Mouse (Mus musculus) forebrain, embryonic 13.5 days (tissue): Measurements from ENCODE around the gene Rgs8. TPM values are rescaled to one million over a fixed set of nuclear protein-coding genes. Genes with fewer than 3 reads are reported as not detected.
A peak's percentile ranks its signal among the peaks of the same experiment; 100 is the strongest.

Experiments used
- ATAC-seq: fragments of 200-750 bp; cut with Nextera tagmentation; 2 replicates; pipeline ENCODE4 v1.8.0; 2017
- H3K27ac ChIP-seq: fragments of 300-500 bp; sonication (generic); 2 replicates; pipeline ENCODE4 v1.5.1; 2015; ENCODE audit warnings: inconsistent platforms, mild to moderate bottlenecking, moderate library complexity
- H3K27me3 ChIP-seq: fragments of 300-500 bp; sonication (generic); 2 replicates; pipeline ENCODE4 v1.6.1; 2015; ENCODE audit warnings: mild to moderate bottlenecking, inconsistent platforms
- H3K36me3 ChIP-seq: fragments of 300-500 bp; sonication (generic); 2 replicates; pipeline ENCODE4 v1.6.1; 2015; ENCODE audit warnings: mild to moderate bottlenecking, inconsistent platforms; ENCODE audit not compliant: poor library complexity, severe bottlenecking
- H3K4me1 ChIP-seq: fragments of 300-500 bp; sonication (generic); 2 replicates; pipeline ENCODE4 v1.6.1; 2015; ENCODE audit warnings: inconsistent platforms
- H3K4me2 ChIP-seq: fragments of 300-500 bp; sonication (generic); 2 replicates; pipeline ENCODE4 v1.6.1; 2015; ENCODE audit warnings: inconsistent platforms, mild to moderate bottlenecking, moderate library complexity
- H3K4me3 ChIP-seq: fragments of 300-500 bp; sonication (generic); 2 replicates; pipeline ENCODE4 v1.5.1; 2015; ENCODE audit warnings: mild to moderate bottlenecking, inconsistent platforms
- H3K9ac ChIP-seq: fragments of 300-500 bp; sonication (generic); 2 replicates; pipeline ENCODE4 v1.6.1; 2015; ENCODE audit warnings: mild to moderate bottlenecking, inconsistent platforms
- H3K9me3 ChIP-seq: fragments of 300-500 bp; sonication (generic); replicated peaks from 2 replicates; pipeline ENCODE4 v1.6.1; 2016; ENCODE audit warnings: inconsistent platforms
- WGBS: fragments of 180-500 bp; shearing (Covaris S2); methylation state at CpG from one replicate; pipeline ENCODE4 v1.1.7; 2015; 5-methylcytosine and 5-hydroxymethylcytosine counted together
- polyA plus RNA-seq: library from polyadenylated mRNA; unstranded; fragments of >200 nt; fragmentation: Nextera tagmentation; extraction: Ambion mirVana; gene quantifications from 2 replicates; pipeline ENCODE4 v1.2.1, GENCODE M21; 2015

Gene Rgs8
- polyA plus RNA-seq, 1 experiment from 2014 or later, result 14.6 TPM

DNA sequence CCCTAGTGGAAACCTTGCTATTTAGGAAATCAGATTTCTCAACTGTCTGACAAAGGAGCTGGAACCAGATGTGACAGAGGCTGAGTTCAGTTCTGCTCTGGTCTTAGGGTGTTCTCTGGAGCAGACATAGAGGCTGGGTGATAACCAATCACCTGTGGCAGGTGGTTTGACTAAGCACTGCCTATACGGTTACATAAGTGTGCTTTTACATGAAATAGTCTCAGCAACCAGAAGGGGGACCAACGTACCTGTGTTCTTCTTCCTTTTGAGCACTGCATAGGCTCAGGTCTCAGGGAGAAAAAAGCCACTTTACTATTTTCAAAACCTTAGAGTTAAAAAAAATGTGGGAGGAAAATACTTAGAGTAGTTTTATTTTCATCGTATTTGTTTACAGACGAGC lies 22.8 kb downstream of the Rgs8 start:
- no peak for ATAC-seq

DNA sequence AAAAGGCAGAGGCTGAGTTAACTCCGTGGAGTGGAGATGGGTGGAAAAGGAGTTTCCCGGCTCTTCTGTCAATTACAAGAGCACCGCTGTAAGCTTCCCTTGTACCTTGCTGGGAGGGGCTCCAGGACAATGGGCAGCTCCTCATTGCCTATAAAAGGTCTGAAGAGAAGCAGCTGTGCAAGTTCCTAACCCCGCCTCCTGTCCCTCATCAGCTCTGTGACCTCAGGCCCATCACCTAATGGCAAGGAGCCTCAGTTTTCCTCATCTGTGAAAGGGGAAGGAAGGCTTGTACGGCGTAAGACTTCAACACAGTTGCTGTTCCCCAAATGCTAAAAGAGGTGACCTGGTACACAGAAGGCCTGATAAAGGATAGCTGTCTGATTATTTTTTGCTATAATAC lies 24.8 kb downstream of the Rgs8 start:
- ATAC-seq, result no peak
- Histone ChIP-seq H3K4me3 (no peak overlapping the region), H3K36me3 (no peaks in the 10 kb centered on the region), H3K4me1 (peaks cover 25% of the 10 kb centered on the region), H3K27me3 (no peaks in the 10 kb centered on the region), H3K27ac (no peak overlapping the region), H3K4me2 (no peak overlapping the region), H3K9me3 (no peaks in the 10 kb centered on the region), H3K9ac (no peak overlapping the region)
- 56% methylated on average over 6 of the region's 6 CpGs for WGBS

More for the DNA sequence above, 22.8 kb downstream of the Rgs8 start:
- H3K4me2 ChIP-seq, result no peak overlapping the region
- H3K9me3 ChIP-seq, result no peaks in the 10 kb centered on the region
- no peaks in the 10 kb centered on the region for H3K27me3 ChIP-seq
- H3K36me3 ChIP-seq, result no peaks in the 10 kb centered on the region
- H3K27ac ChIP-seq, result no peak overlapping the region
- H3K4me1 ChIP-seq, result peaks cover 25% of the 10 kb centered on the region
- WGBS, result 80% methylated on average over 4 of the region's 4 CpGs
- H3K4me3 ChIP-seq, result no peak overlapping the region
- no peak overlapping the region for H3K9ac ChIP-seq

DNA sequence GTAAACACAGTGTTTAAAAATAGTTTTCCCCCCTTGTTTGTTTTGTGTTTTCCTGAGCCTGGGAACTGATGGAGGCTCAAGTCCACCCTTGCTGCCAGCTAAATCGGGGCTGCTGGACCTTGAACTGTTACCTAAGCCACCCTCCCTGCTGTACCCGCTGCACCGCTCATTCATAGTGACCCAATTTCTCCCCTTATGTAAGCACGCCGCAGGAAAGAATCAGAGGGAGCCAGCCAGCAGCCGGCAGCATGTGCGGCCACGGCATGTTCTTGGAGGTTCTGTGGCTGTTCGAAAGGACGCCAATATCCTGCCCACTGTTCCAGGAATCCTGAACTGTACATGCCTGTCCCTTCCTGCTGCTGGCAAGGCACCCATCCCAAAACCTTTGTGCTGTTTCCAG lies 26.3 kb downstream of the Rgs8 start:
- 0 out of 2 replicates have a peak, but pooled peaks have one; percentile 46 for ATAC-seq
- WGBS, result 45% methylated on average over 10 of the region's 10 CpGs
- no peak overlapping the region for H3K27ac ChIP-seq

GRCm38 (mm10) chr1:153679653-153680052 lies 26.8 kb downstream of the Rgs8 start:
- 59% methylated on average over 3 of the region's 3 CpGs for WGBS
- H3K4me3 ChIP-seq, result no peak overlapping the region
- no peaks in the 10 kb centered on the region for H3K9me3 ChIP-seq
- H3K36me3 ChIP-seq, result 0 out of 2 replicates have a peak, but pooled peaks cover 3% of the 10 kb centered on the region
- H3K4me2 ChIP-seq, result no peak overlapping the region
- H3K27me3 ChIP-seq, result no peaks in the 10 kb centered on the region
- H3K4me1 ChIP-seq, result peaks cover 25% of the 10 kb centered on the region
- no peak overlapping the region for H3K27ac ChIP-seq
- H3K9ac ChIP-seq, result no peak overlapping the region
- 0 out of 2 replicates have a peak, but pooled peaks have one; percentile 50 for ATAC-seq

More for the DNA sequence above, 26.3 kb downstream of the Rgs8 start:
- peaks cover 25% of the 10 kb centered on the region for H3K4me1 ChIP-seq
- H3K36me3 ChIP-seq, result 0 out of 2 replicates have a peak, but pooled peaks cover 3% of the 10 kb centered on the region
- H3K4me3 ChIP-seq, result no peak overlapping the region
- H3K9ac ChIP-seq, result no peak overlapping the region
- no peaks in the 10 kb centered on the region for H3K27me3 ChIP-seq
- H3K9me3 ChIP-seq, result no peaks in the 10 kb centered on the region
- no peak overlapping the region for H3K4me2 ChIP-seq

GRCm38 (mm10) chr1:153680363-153680762 lies 27.5 kb downstream of the Rgs8 start:
- no peaks in the 10 kb centered on the region for H3K9me3 ChIP-seq
- H3K36me3 ChIP-seq, result 0 out of 2 replicates have a peak, but pooled peaks cover 3% of the 10 kb centered on the region
- H3K4me2 ChIP-seq, result no peak overlapping the region
- no peak overlapping the region for H3K9ac ChIP-seq
- ATAC-seq, result no peak
- no peaks in the 10 kb centered on the region for H3K27me3 ChIP-seq
- peaks cover 22% of the 10 kb centered on the region for H3K4me1 ChIP-seq
- no peak overlapping the region for H3K27ac ChIP-seq
- WGBS, result 77% methylated on average over 6 of the region's 6 CpGs
- H3K4me3 ChIP-seq, result no peak overlapping the region

DNA sequence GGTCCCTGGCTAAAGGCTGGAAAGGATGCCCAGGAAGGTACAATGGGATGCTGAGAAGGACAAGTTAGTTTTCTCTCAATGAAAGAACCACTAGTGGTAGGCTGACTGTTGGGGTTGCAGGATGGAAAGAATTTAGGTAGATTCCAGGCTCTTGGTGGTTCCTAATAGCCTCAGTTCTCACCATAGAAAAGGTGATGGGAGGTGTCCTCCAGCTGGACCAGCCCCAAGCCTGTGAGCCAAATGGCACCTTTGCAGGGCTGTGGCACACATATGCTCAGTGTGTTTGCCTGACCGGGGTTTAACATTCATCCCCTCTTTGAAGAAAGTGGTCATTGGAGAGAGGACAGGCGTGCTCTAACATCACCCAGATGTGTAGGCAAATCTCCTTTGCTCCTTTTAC lies 28.2 kb downstream of the Rgs8 start:
- Histone ChIP-seq H3K9me3 (no peaks in the 10 kb centered on the region), H3K4me2 (no peak overlapping the region), H3K27ac (no peak overlapping the region), H3K4me1 (peaks cover 22% of the 10 kb centered on the region), H3K9ac (no peak overlapping the region), H3K36me3 (0 out of 2 replicates have a peak, but pooled peaks cover 3% of the 10 kb centered on the region), H3K4me3 (no peak overlapping the region), H3K27me3 (no peaks in the 10 kb centered on the region)
- 87% methylated on average over 2 of the region's 2 CpGs for WGBS
- ATAC-seq, result no peak

GRCm38 (mm10) chr1:153683190-153683589 lies 30.4 kb downstream of the Rgs8 start:
- 80% methylated on average over 11 of the region's 11 CpGs for WGBS
- H3K4me2 ChIP-seq, result no peak overlapping the region
- ATAC-seq, result no peak

DNA sequence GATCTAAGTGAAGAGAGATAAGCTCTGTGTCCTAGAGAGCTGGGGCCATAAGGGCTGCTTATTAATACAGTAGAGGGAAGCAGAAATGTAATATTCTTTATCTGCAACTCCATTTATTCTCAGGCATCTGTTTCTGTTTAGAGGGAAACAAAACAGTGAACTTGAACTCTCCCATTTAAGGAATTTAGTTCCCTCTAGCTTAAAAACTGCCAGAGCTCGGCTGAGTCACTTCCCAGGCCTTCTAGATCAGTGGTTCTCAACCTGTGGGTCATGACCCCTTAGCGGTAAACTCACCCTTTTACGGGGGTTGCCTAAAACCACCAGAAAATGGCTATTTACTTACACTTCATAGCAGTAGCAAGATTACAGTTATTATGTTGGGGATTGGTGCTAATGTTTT lies 32.8 kb downstream of the Rgs8 start:
- no peak overlapping the region for H3K4me2 ChIP-seq
- no peaks in the 10 kb centered on the region for H3K4me1 ChIP-seq
- no peaks in the 10 kb centered on the region for H3K27me3 ChIP-seq
- H3K9me3 ChIP-seq, result no peaks in the 10 kb centered on the region
- no peak overlapping the region for H3K4me3 ChIP-seq
- no peak for ATAC-seq
- no peak overlapping the region for H3K9ac ChIP-seq
- 0 out of 2 replicates have a peak, but pooled peaks cover 3% of the 10 kb centered on the region for H3K36me3 ChIP-seq
- 76% methylated on average over 3 of the region's 3 CpGs for WGBS
- H3K27ac ChIP-seq, result no peak overlapping the region

More at GRCm38 (mm10) chr1:153683190-153683589, 30.4 kb downstream of the Rgs8 start:
- Histone ChIP-seq H3K9me3 (no peaks in the 10 kb centered on the region), H3K27ac (no peak overlapping the region), H3K27me3 (no peaks in the 10 kb centered on the region), H3K4me3 (no peak overlapping the region), H3K4me1 (peaks cover 16% of the 10 kb centered on the region), H3K9ac (no peak overlapping the region), H3K36me3 (0 out of 2 replicates have a peak, but pooled peaks cover 3% of the 10 kb centered on the region)

DNA sequence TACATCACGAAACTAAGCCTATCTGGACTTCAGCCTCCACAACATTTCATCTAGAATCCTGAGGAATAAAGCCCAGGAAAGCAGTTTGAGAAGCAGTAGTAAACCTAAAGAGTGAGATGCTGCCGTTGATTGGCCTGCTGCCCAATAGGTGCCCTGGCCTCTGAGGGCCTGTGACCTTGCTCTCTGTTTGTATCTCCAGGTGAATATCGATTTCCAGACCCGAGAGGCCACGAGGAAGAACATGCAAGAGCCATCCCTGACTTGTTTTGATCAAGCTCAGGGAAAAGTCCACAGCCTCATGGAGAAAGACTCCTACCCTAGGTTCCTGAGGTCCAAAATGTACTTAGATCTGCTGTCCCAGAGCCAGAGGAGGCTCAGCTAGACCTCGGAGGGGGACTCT lies 39.7 kb downstream of the Rgs8 start:
- ATAC-seq, result no peak
- no peak overlapping the region for H3K9ac ChIP-seq
- no peak overlapping the region for H3K27ac ChIP-seq
- H3K4me1 ChIP-seq, result 0 out of 2 replicates have a peak, but pooled peaks cover 6% of the 10 kb centered on the region
- H3K36me3 ChIP-seq, result peaks cover 19% of the 10 kb centered on the region; the same call in 1 of the 2 replicates
- WGBS, result 84% methylated on average over 6 of the region's 6 CpGs
- H3K9me3 ChIP-seq, result no peaks in the 10 kb centered on the region
- no peaks in the 10 kb centered on the region for H3K27me3 ChIP-seq
- no peak overlapping the region for H3K4me3 ChIP-seq
- H3K4me2 ChIP-seq, result no peak overlapping the region

- H3K36me3 ChIP-seq, result peaks cover 19% of the 10 kb centered on the region; the same call in 1 of the 2 replicates
- no peak overlapping the region for H3K4me2 ChIP-seq
- H3K4me3 ChIP-seq, result no peak overlapping the region
- H3K4me1 ChIP-seq, result 0 out of 2 replicates have a peak, but pooled peaks cover 10% of the 10 kb centered on the region
- H3K9ac ChIP-seq, result no peak overlapping the region
- ATAC-seq, result no peak
- WGBS, result 94% methylated on average over 6 of the region's 6 CpGs
- no peaks in the 10 kb centered on the region for H3K9me3 ChIP-seq
- no peaks in the 10 kb centered on the region for H3K27me3 ChIP-seq
- H3K27ac ChIP-seq, result no peak overlapping the region
Observed at GRCm38 (mm10) chr1:153694372-153695120, 41.7 kb downstream of the Rgs8 start.

DNA sequence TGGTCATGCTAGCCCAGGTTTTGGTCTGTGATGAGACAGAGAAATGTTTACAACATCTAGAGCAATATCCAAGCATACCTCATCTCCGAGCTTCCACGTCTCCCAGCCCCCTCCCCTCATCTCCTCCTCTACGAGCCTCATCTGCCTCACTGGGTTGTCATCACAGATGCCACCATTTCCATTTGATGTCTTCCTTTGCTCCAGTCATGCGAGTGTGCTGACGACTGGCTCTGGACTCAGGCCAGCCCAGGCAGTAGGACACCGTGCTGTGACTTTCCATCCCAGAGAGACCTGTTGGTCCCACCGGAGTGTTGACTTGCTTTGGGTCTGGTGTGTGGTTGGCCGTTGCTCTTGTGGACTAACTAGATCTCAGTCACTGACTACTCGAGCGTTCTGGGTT lies 42.6 kb downstream of the Rgs8 start:
- Histone ChIP-seq H3K36me3 (peaks cover 19% of the 10 kb centered on the region; the same call in 1 of the 2 replicates), H3K4me2 (no peak overlapping the region), H3K4me1 (0 out of 2 replicates have a peak, but pooled peaks cover 10% of the 10 kb centered on the region), H3K27me3 (no peaks in the 10 kb centered on the region), H3K4me3 (no peak overlapping the region), H3K9ac (no peak overlapping the region), H3K27ac (no peak overlapping the region), H3K9me3 (no peaks in the 10 kb centered on the region)
- ATAC-seq, result no peak
- 92% methylated on average over 10 of the region's 10 CpGs for WGBS

DNA sequence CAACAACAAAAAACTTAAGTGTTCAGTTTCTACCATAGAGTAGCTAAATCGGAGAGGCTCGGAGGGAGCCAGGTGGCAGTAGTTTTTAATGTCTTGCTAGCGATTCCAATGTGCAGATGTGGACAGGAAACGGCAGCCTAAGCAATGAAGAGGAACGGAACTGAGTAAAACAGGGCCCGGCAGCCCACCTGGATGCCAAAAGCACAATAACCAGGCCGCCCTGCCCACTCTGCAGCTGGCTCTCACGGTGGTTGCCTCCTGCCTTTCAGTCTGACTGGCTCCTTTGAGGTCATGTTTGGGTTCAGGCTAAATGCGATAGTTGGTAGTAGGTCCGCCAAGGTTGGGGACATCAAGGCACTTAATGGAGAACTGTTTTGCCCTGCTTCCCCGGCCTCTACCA lies 43.3 kb downstream of the Rgs8 start:
- WGBS, result 95% methylated on average over 11 of the region's 11 CpGs
- H3K4me1 ChIP-seq, result 0 out of 2 replicates have a peak, but pooled peaks cover 10% of the 10 kb centered on the region
- H3K27ac ChIP-seq, result no peak overlapping the region

More for the DNA sequence above, 43.3 kb downstream of the Rgs8 start:
- Histone ChIP-seq H3K36me3 (peaks cover 19% of the 10 kb centered on the region; the same call in 1 of the 2 replicates), H3K4me3 (no peak overlapping the region), H3K4me2 (no peak overlapping the region), H3K9me3 (no peaks in the 10 kb centered on the region), H3K27me3 (no peaks in the 10 kb centered on the region), H3K9ac (no peak overlapping the region)
- ATAC-seq, result no peak
